Mouse (Mus musculus): Measurements from ENCODE around the gene Fanci. TPM values are rescaled to one million over a fixed set of nuclear protein-coding genes. Genes with fewer than 3 reads are reported as not detected.

The Fanci gene
- polyA plus RNA-seq, 1 experiment from 2014 or later: 1.2 TPM

DNA sequence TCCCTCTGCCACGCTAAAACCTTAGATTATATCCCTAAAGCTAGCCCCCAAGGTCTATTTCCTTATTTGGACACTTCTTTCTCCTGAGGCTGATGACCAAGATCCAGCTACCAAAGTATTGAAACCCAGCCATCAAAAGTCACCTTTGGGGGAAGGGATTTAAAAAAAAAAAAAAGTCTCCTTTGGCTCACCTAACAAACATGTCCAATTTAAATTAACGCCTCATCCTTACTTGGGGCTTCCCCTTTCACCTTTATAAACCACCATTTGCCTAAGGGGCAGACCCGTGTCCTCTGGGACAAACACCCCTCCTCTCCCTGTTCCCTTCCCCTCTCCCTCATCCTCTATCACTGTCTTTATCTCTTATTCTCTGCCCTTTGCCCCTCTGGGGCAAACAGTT lies 79.0 kb downstream of the Fanci start:
- Histone ChIP-seq H3K27ac (ENCODE audit: low read depth, low read length) (no peak overlapping the region), H3K4me3 (ENCODE audit: low read depth, low read length) (no peak overlapping the region), H3K9me3 (ENCODE audit: control insufficient read depth) (no peaks in the 10 kb centered on the region), H3K36me3 (ENCODE audit: control insufficient read depth, insufficient read depth) (no peaks in the 10 kb centered on the region), H3K27me3 (replicated peaks; ENCODE audit: control insufficient read depth, insufficient read depth, low read length) (no peaks in the 10 kb centered on the region), H3K9ac (ENCODE audit: low read depth, low read length) (no peak overlapping the region), H3K4me2 (replicated peaks; ENCODE audit: low read depth) (no peak overlapping the region), H3K4me1 (replicated peaks; ENCODE audit: control insufficient read depth, insufficient read depth, low read length) (no peaks in the 10 kb centered on the region)
- ATAC-seq: no peak
- WGBS: 40% methylated on average over 3 of the region's 3 CpGs
- TF ChIP-seq CTCF (IDR thresholded peaks at IDR 0.05; ENCODE audit: low read depth): no peak

DNA sequence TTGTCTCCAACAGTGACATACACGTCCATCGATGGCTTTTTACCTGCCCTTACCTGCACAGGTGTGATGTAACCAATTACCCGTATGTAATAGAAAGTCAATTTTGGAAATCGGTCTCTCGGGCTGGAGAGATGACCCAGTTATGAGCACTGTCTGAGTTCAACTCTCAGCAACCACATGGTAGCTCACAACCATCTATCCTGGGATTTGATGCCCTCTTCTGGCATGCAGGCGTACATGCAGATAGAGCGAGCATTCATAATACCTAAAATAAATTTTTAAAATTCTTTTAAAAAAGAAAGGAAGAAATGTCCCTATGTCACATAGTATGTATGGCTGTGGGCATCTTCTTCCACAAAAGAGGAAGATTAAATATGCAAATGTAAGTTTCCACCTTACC lies 79.7 kb downstream of the Fanci start:
- Histone ChIP-seq H3K4me3 (ENCODE audit: low read depth, low read length) (no peak overlapping the region), H3K36me3 (ENCODE audit: control insufficient read depth, insufficient read depth) (no peaks in the 10 kb centered on the region), H3K27ac (ENCODE audit: low read depth, low read length) (no peak overlapping the region), H3K9me3 (ENCODE audit: control insufficient read depth) (no peaks in the 10 kb centered on the region), H3K27me3 (replicated peaks; ENCODE audit: control insufficient read depth, insufficient read depth, low read length) (no peaks in the 10 kb centered on the region), H3K4me2 (replicated peaks; ENCODE audit: low read depth) (no peak overlapping the region), H3K4me1 (replicated peaks; ENCODE audit: control insufficient read depth, insufficient read depth, low read length) (no peaks in the 10 kb centered on the region), H3K9ac (ENCODE audit: low read depth, low read length) (no peak overlapping the region)
- no peak for ATAC-seq
- TF ChIP-seq CTCF (IDR thresholded peaks at IDR 0.05; ENCODE audit: low read depth): peak; percentile 63
- WGBS: 62% methylated on average over 7 of the region's 7 CpGs

- Histone ChIP-seq H3K27ac (ENCODE audit: low read depth, low read length) (no peak overlapping the region), H3K4me3 (ENCODE audit: low read depth, low read length) (no peak overlapping the region), H3K4me2 (replicated peaks; ENCODE audit: low read depth) (no peak overlapping the region), H3K27me3 (replicated peaks; ENCODE audit: control insufficient read depth, insufficient read depth, low read length) (no peaks in the 10 kb centered on the region), H3K9ac (ENCODE audit: low read depth, low read length) (no peak overlapping the region), H3K9me3 (ENCODE audit: control insufficient read depth) (no peaks in the 10 kb centered on the region), H3K4me1 (replicated peaks; ENCODE audit: control insufficient read depth, insufficient read depth, low read length) (no peaks in the 10 kb centered on the region), H3K36me3 (ENCODE audit: control insufficient read depth, insufficient read depth) (no peaks in the 10 kb centered on the region)
- WGBS: 61% methylated on average over 2 of the region's 2 CpGs
- TF ChIP-seq CTCF (IDR thresholded peaks at IDR 0.05; ENCODE audit: low read depth): peak; percentile 56
- ATAC-seq: no peak
These were observed 81.1 kb downstream of the Fanci start for GRCm38 (mm10) chr7:79472792-79473191.

DNA sequence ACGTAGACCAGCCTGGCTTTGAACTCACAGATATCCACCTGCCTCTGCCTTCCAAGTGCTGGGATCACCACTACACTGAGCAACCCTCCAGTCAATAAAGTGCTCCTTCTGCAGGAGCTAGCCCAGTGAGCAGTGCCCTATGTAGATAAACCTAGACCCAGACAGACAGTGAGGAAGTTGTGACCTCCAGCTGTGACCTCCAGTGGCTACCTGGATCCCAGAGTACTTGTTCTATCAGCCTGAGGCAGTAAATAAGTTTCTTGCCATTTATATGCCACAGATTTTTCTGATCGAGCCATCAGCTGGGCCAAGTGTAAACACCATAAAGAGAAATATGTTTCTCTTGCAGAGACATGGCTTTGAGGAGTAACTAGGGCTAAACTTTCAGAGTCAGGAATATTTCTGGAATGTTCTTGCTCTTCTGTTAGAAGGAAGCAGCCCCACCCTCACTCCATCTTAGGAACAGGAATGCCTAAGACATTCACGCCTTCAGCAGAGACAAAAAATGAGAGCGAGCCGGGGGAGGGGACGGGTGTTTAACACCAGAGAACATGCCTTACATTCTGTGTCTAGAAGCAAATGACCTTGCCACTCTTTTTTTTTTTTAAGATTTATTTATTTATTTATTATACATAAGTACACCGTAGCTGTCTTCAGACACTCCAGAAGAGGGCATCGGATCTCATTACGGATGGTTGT lies 81.9 kb downstream of the Fanci start:
- 78% methylated on average over 9 of the region's 9 CpGs for WGBS
- no peaks in the 10 kb centered on the region for H3K27me3 ChIP-seq (replicated peaks; ENCODE audit: control insufficient read depth, insufficient read depth, low read length)
- ATAC-seq: no peak
- H3K4me3 ChIP-seq (ENCODE audit: low read depth, low read length): no peak overlapping the region
- H3K9me3 ChIP-seq (ENCODE audit: control insufficient read depth): no peaks in the 10 kb centered on the region
- H3K9ac ChIP-seq (ENCODE audit: low read depth, low read length): no peak overlapping the region
- no peak overlapping the region for H3K4me2 ChIP-seq (replicated peaks; ENCODE audit: low read depth)
- H3K36me3 ChIP-seq (ENCODE audit: control insufficient read depth, insufficient read depth): no peaks in the 10 kb centered on the region
- H3K27ac ChIP-seq (ENCODE audit: low read depth, low read length): no peak overlapping the region
- TF ChIP-seq CTCF (IDR thresholded peaks at IDR 0.05; ENCODE audit: low read depth): no peak
- H3K4me1 ChIP-seq (replicated peaks; ENCODE audit: control insufficient read depth, insufficient read depth, low read length): no peaks in the 10 kb centered on the region

GRCm38 (mm10) chr7:79474831-79475399 lies 83.2 kb downstream of the Fanci start:
- H3K27ac ChIP-seq (ENCODE audit: low read depth, low read length): no peak overlapping the region
- WGBS: 81% methylated on average over 5 of the region's 5 CpGs
- no peaks in the 10 kb centered on the region for H3K4me1 ChIP-seq (replicated peaks; ENCODE audit: control insufficient read depth, insufficient read depth, low read length)
- no peak for ATAC-seq
- H3K36me3 ChIP-seq (ENCODE audit: control insufficient read depth, insufficient read depth): no peaks in the 10 kb centered on the region
- no peak for TF ChIP-seq CTCF (IDR thresholded peaks at IDR 0.05; ENCODE audit: low read depth)
- no peak overlapping the region for H3K4me2 ChIP-seq (replicated peaks; ENCODE audit: low read depth)
- no peaks in the 10 kb centered on the region for H3K27me3 ChIP-seq (replicated peaks; ENCODE audit: control insufficient read depth, insufficient read depth, low read length)
- no peak overlapping the region for H3K9ac ChIP-seq (ENCODE audit: low read depth, low read length)
- no peak overlapping the region for H3K4me3 ChIP-seq (ENCODE audit: low read depth, low read length)
- H3K9me3 ChIP-seq (ENCODE audit: control insufficient read depth): no peaks in the 10 kb centered on the region

- ATAC-seq: no peak
- H3K4me1 ChIP-seq (replicated peaks; ENCODE audit: control insufficient read depth, insufficient read depth, low read length): no peaks in the 10 kb centered on the region
- H3K9ac ChIP-seq (ENCODE audit: low read depth, low read length): no peak overlapping the region
- H3K4me2 ChIP-seq (replicated peaks; ENCODE audit: low read depth): no peak overlapping the region
- H3K9me3 ChIP-seq (ENCODE audit: control insufficient read depth): no peaks in the 10 kb centered on the region
- no peak overlapping the region for H3K4me3 ChIP-seq (ENCODE audit: low read depth, low read length)
- no peak overlapping the region for H3K27ac ChIP-seq (ENCODE audit: low read depth, low read length)
- H3K27me3 ChIP-seq (replicated peaks; ENCODE audit: control insufficient read depth, insufficient read depth, low read length): peaks cover 9% of the 10 kb centered on the region; the same call in 1 of the 2 replicates
- TF ChIP-seq CTCF (IDR thresholded peaks at IDR 0.05; ENCODE audit: low read depth): no peak
- H3K36me3 ChIP-seq (ENCODE audit: control insufficient read depth, insufficient read depth): no peaks in the 10 kb centered on the region
- 53% methylated on average over 10 of the region's 10 CpGs for WGBS
These were observed 94.8 kb downstream of the Fanci start for GRCm38 (mm10) chr7:79486528-79486927.
